Mouse (Mus musculus) midbrain, embryonic 10.5 days (tissue): Measurements from ENCODE around the gene Ece1. TPM values are rescaled to one million over a fixed set of nuclear protein-coding genes. Genes with fewer than 3 reads are reported as not detected.

Experiments used
- DNase-seq: peaks from one replicate; pipeline ENCODE4 v3.0.0-alpha.2; 2017; ENCODE audit warnings: low spot score
- H3K27ac ChIP-seq: fragments of 300-500 bp; sonication (generic); replicated peaks from 2 replicates; pipeline ENCODE4 v1.5.1; 2016; ENCODE audit warnings: mild to moderate bottlenecking
- H3K27me3 ChIP-seq: fragments of 300-500 bp; sonication (generic); 2 replicates; pipeline ENCODE4 v1.6.1; 2016; ENCODE audit warnings: low read depth, mild to moderate bottlenecking; ENCODE audit not compliant: poor library complexity, severe bottlenecking
- H3K36me3 ChIP-seq: fragments of 300-500 bp; sonication (generic); 2 replicates; pipeline ENCODE4 v1.6.1; 2016; ENCODE audit warnings: mild to moderate bottlenecking, moderate library complexity
- H3K4me1 ChIP-seq: fragments of 300-500 bp; sonication (generic); 2 replicates; pipeline ENCODE4 v1.6.1; 2016
- H3K4me3 ChIP-seq: fragments of 300-500 bp; sonication (generic); 2 replicates; pipeline ENCODE4 v1.5.1; 2016; ENCODE audit warnings: mild to moderate bottlenecking, moderate library complexity
- H3K9me3 ChIP-seq: fragments of 300-500 bp; sonication (generic); replicated peaks from 2 replicates; pipeline ENCODE4 v1.6.1; 2016; ENCODE audit warnings: mild to moderate bottlenecking
- WGBS: fragments of 180-500 bp; shearing (Covaris S2); methylation state at CpG from one replicate; pipeline ENCODE4 v1.1.7; 2016; 5-methylcytosine and 5-hydroxymethylcytosine counted together
- polyA plus RNA-seq: library from polyadenylated mRNA; unstranded; fragments of >200 nt; fragmentation: Nextera tagmentation; extraction: Ambion mirVana; gene quantifications from 2 replicates; pipeline ENCODE4 v1.2.1, GENCODE M21; 2016

Gene Ece1
- polyA plus RNA-seq, 1 experiment from 2014 or later: 31.6 TPM

GRCm38 (mm10) chr4:137892713-137893242, 30.7 kb downstream of the Ece1 start:
- no peaks in the 10 kb centered on the region for H3K9me3 ChIP-seq
- peak; percentile 82 for DNase-seq
- peaks cover 3% of the 10 kb centered on the region; the same call in 1 of the 2 replicates for H3K27me3 ChIP-seq
- peaks cover 63% of the 10 kb centered on the region for H3K4me1 ChIP-seq
- H3K36me3 ChIP-seq: 0 out of 2 replicates have a peak, but pooled peaks cover 4% of the 10 kb centered on the region
- 12% methylated on average over 11 of the region's 11 CpGs for WGBS
- peak overlapping the region; percentile 34 for H3K4me3 ChIP-seq
- H3K27ac ChIP-seq: peak overlapping the region; percentile 79

DNA sequence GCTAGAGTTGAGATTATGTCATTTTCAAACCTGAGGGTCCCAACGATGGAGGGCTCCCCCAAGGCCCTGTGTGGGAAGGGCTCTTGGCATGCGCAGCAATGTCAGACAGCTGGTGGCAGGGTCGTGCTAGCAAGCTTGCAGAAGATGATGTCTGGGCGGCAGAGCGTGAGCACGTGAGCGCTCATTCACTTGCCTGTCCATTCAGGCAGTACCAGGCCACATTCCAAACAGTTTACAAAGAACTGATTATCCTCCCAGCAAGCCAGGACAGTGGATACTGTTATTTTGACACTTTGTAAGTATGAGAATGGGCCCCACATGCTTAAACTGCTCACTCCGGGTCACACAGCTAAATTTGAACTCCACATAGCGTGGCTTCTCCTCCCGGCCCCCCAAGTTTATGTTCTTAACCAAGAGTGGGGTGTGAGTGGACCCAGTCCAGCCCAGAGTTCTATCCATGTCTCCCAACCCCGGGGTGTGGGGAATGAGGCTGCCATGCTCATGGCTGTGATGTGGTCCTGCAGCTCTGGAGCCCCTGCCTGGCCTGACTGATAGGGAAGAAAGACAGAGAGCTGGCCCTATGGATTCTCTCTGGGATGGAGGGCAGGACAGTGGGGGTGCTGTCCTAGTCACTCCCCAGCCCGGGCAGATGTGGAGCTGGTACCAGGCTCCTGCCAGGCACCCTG, 34.7 kb downstream of the Ece1 start:
- no peaks in the 10 kb centered on the region for H3K36me3 ChIP-seq
- no peaks in the 10 kb centered on the region for H3K9me3 ChIP-seq
- no peak overlapping the region for H3K4me3 ChIP-seq
- WGBS: 31% methylated on average over 12 of the region's 12 CpGs
- no peak for DNase-seq
- peaks cover 10% of the 10 kb centered on the region; the same call in 1 of the 2 replicates for H3K27me3 ChIP-seq
- peaks cover 70% of the 10 kb centered on the region for H3K4me1 ChIP-seq
- H3K27ac ChIP-seq: peak overlapping the region; percentile 83

DNA sequence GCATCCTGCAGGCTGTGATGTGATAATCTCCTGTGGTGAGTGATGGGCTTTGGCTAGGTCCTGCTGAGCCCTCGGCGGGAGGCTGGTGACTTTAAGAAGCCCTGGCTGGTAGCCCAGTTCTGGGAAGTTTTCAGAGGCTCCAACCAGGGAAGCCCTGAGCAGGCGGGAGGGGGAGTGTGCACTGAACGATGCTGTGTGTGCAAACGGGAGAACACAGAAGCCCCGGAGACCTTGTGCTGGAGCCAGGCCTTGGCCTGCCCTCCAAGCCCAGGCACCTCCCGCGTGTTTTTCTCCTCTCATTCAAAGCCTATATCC, 35.2 kb downstream of the Ece1 start:
- H3K4me1 ChIP-seq: peaks cover 70% of the 10 kb centered on the region
- H3K27ac ChIP-seq: peak overlapping the region; percentile 83
- no peak overlapping the region for H3K4me3 ChIP-seq
- H3K27me3 ChIP-seq: peaks cover 10% of the 10 kb centered on the region; the same call in 1 of the 2 replicates
- DNase-seq: no peak
- no peaks in the 10 kb centered on the region for H3K36me3 ChIP-seq
- WGBS: 13% methylated on average over 8 of the region's 8 CpGs
- no peaks in the 10 kb centered on the region for H3K9me3 ChIP-seq

DNA sequence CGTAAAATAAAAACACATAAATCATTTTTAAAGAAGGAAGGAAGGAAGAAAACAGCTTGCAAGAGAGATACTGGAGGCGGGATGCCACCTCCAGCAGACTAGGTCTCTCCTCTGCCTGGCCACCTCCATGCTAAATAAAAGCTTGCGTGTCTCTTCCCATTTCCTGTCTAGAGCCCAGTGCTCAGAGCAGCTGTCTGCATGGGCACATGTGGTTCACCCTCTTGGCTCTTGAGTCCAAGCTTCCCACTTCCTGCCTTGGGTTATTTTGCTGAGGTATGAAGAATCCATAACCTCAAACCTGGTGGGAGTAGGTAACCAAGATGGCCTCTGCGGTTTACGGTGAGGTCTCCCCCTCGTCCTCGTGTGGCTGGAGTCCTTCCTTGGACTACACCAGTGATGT, 36.5 kb downstream of the Ece1 start:
- Histone ChIP-seq H3K27me3 (peaks cover 10% of the 10 kb centered on the region; the same call in 1 of the 2 replicates), H3K4me1 (peaks cover 68% of the 10 kb centered on the region), H3K4me3 (no peak overlapping the region), H3K27ac (peak overlapping the region; percentile 49; the same call in 1 of the 2 replicates), H3K36me3 (no peaks in the 10 kb centered on the region), H3K9me3 (no peaks in the 10 kb centered on the region)
- no peak for DNase-seq
- WGBS: 87% methylated on average over 7 of the region's 7 CpGs

GRCm38 (mm10) chr4:137902268-137902667, 40.2 kb downstream of the Ece1 start:
- WGBS: 64% methylated on average over 13 of the region's 13 CpGs
- H3K36me3 ChIP-seq: no peaks in the 10 kb centered on the region

DNA sequence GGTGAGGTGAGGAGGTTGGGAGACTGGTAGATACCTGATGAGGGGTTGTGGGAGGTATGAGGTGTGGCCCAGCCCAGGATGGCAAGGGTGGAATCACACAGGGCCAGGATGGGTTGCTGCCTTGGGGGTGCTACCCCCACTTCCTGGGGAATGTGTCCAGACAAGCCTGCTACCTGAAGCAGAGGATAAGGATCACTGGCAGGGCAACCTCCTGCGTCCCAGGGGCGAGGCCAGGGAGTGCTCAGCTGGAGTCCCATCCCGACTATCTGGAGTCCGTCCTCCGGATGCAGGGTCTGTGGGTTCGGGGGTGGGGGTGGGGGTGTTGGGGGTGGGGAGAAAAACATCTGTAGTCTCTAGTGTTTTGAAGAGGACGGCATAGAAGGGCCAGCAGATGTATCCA, 40.8 kb downstream of the Ece1 start:
- no peak overlapping the region for H3K4me3 ChIP-seq
- peaks cover 6% of the 10 kb centered on the region; the same call in 1 of the 2 replicates for H3K27me3 ChIP-seq
- 38% methylated on average over 7 of the region's 7 CpGs for WGBS
- H3K27ac ChIP-seq: no peak overlapping the region
- H3K36me3 ChIP-seq: no peaks in the 10 kb centered on the region
- H3K9me3 ChIP-seq: no peaks in the 10 kb centered on the region
- no peak for DNase-seq
- H3K4me1 ChIP-seq: peaks cover 41% of the 10 kb centered on the region

More at GRCm38 (mm10) chr4:137902268-137902667, 40.2 kb downstream of the Ece1 start:
- Histone ChIP-seq H3K4me3 (no peak overlapping the region), H3K4me1 (peaks cover 47% of the 10 kb centered on the region), H3K9me3 (no peaks in the 10 kb centered on the region), H3K27ac (peak overlapping the region; percentile 52), H3K27me3 (peaks cover 10% of the 10 kb centered on the region; the same call in 1 of the 2 replicates)
- DNase-seq: no peak

- H3K4me1 ChIP-seq: peaks cover 30% of the 10 kb centered on the region
- no peaks in the 10 kb centered on the region for H3K27me3 ChIP-seq
- no peak overlapping the region for H3K4me3 ChIP-seq
- H3K9me3 ChIP-seq: no peaks in the 10 kb centered on the region
- no peaks in the 10 kb centered on the region for H3K36me3 ChIP-seq
- no peak for DNase-seq
- 0 out of 2 replicates have a peak overlapping the region, but pooled peaks have one; percentile 42 for H3K27ac ChIP-seq
- 80% methylated on average over 13 of the region's 13 CpGs for WGBS
Measured at GRCm38 (mm10) chr4:137904956-137905551, 43.0 kb downstream of the Ece1 start.

GRCm38 (mm10) chr4:137907979-137908378, 45.9 kb downstream of the Ece1 start:
- H3K9me3 ChIP-seq: no peaks in the 10 kb centered on the region
- no peak for DNase-seq
- no peak overlapping the region for H3K27ac ChIP-seq
- peaks cover 7% of the 10 kb centered on the region; the same call in 1 of the 2 replicates for H3K27me3 ChIP-seq
- peaks cover 12% of the 10 kb centered on the region for H3K4me1 ChIP-seq
- H3K4me3 ChIP-seq: no peak overlapping the region
- WGBS: 81% methylated on average over 13 of the region's 13 CpGs
- H3K36me3 ChIP-seq: no peaks in the 10 kb centered on the region

- H3K27ac ChIP-seq: no peak overlapping the region
- WGBS: 94% methylated on average over 7 of the region's 7 CpGs
- H3K4me3 ChIP-seq: no peak overlapping the region
- no peak for DNase-seq
- H3K36me3 ChIP-seq: no peaks in the 10 kb centered on the region
- peaks cover 7% of the 10 kb centered on the region; the same call in 1 of the 2 replicates for H3K27me3 ChIP-seq
- H3K9me3 ChIP-seq: no peaks in the 10 kb centered on the region
- peaks cover 15% of the 10 kb centered on the region for H3K4me1 ChIP-seq
Measured at GRCm38 (mm10) chr4:137908489-137908888, 46.5 kb downstream of the Ece1 start.

GRCm38 (mm10) chr4:137908915-137909314, 46.9 kb downstream of the Ece1 start:
- Histone ChIP-seq H3K4me3 (no peak overlapping the region), H3K27ac (no peak overlapping the region), H3K36me3 (no peaks in the 10 kb centered on the region), H3K27me3 (peaks cover 9% of the 10 kb centered on the region), H3K4me1 (peaks cover 19% of the 10 kb centered on the region), H3K9me3 (no peaks in the 10 kb centered on the region)
- no peak for DNase-seq
- 91% methylated on average over 4 of the region's 4 CpGs for WGBS

GRCm38 (mm10) chr4:137909471-137909870, 47.4 kb downstream of the Ece1 start:
- Histone ChIP-seq H3K36me3 (no peaks in the 10 kb centered on the region), H3K4me3 (no peak overlapping the region), H3K27me3 (peaks cover 15% of the 10 kb centered on the region), H3K4me1 (peaks cover 25% of the 10 kb centered on the region), H3K27ac (no peak overlapping the region), H3K9me3 (no peaks in the 10 kb centered on the region)
- no peak for DNase-seq
- 69% methylated on average over 4 of the region's 4 CpGs for WGBS

- Histone ChIP-seq H3K27ac (no peak overlapping the region), H3K9me3 (no peaks in the 10 kb centered on the region), H3K27me3 (peaks cover 24% of the 10 kb centered on the region), H3K4me3 (no peak overlapping the region), H3K4me1 (peaks cover 22% of the 10 kb centered on the region), H3K36me3 (no peaks in the 10 kb centered on the region)
- WGBS: 92% methylated on average over 5 of the region's 5 CpGs
- DNase-seq: no peak
Measured at GRCm38 (mm10) chr4:137910382-137911009, 48.5 kb downstream of the Ece1 start.
